Mouse (Mus musculus) ES-Bruce4 (cell line): ENCODE data around the gene Ccdc136.

ENCODE experiments used
- CTCF ChIP-seq: IDR thresholded peaks from one replicate; pipeline ENCODE4 v1.8.1; 2011; ENCODE audit warnings: low read depth, low read length
- EP300 ChIP-seq: IDR thresholded peaks from 2 replicates; pipeline ENCODE4 v1.6.1; 2011; ENCODE audit warnings: low read depth, low read length; ENCODE audit not compliant: insufficient read depth

- TF ChIP-seq EP300 = no peak
- TF ChIP-seq CTCF = no peak
Observed at GRCm38 (mm10) chr6:29463388-29463787, 67.3 kb downstream of the Ccdc136 start.
